Mouse (Mus musculus) heart, postnatal 0 days (tissue): ENCODE data around the gene Snx30.

ENCODE experiments used
- CTCF ChIP-seq: IDR thresholded peaks from 2 replicates; pipeline ENCODE4 v1.5.1; 2016; ENCODE audit warnings: antibody characterized with exemption, control low read depth, low read depth
- EP300 ChIP-seq: IDR thresholded peaks from 2 replicates; pipeline ENCODE4 v1.6.1; 2016; ENCODE audit warnings: antibody characterized with exemption, low read depth

DNA sequence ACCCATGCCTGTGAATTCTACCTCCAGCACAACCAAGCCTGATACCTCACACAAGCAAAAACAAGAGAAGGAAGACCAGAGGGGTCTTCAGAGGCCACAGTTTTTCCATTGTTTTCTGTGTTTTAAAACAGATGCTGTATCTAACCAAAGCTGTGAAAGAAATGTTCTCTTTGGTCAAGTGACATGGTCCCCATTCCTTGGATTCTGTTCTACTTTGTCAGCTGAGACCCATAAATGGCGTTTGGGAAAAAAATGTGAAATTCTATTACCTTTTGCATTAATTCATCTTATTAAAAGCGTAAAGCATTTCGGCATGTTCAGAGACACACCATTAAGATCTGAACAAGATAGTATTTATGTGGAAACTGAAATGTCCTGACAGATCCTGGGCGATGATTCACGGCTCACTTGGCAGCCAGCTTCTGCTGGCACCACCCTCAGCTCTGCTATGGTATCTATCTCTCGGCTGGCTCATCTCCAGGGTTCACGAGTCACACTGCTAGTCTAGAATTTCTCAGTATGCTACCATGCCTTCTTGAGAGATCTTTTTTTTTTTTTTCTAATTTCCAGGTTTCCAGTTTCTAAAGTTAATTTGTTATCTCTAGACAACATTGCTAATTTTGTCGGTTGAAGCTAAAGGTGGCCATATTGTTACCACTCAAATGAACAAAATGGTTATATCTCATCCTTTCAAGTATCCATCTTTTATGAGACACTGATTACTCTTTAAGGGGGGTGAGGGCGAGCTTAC is 49.1 kb upstream of the Snx30 start:
- no peak for TF ChIP-seq CTCF
- no peak for TF ChIP-seq EP300
